Mouse (Mus musculus) fibroblast of lung, adult 2 months (primary cell): ENCODE data around the gene Zfp617.
"Not testable (repeated sequence)": the region's sequence is repeated elsewhere in the genome, so short reads cannot be mapped to it uniquely, and the experiment has no call there.

Experiments used
- DNase-seq: peaks from one replicate; pipeline ENCODE4 v3.0.0-alpha.2; 2011; ENCODE audit warnings: low read depth

Zfp617 gene

GRCm38 (mm10) chr8:71908309-71909261, at the start of gene Zfp617, which contains the start of gene Zfp882:
Gene Zfp617 (plus strand): TSS chr8:71908635.
Gene Zfp882 (plus strand): TSS chr8:71908608.
- DNase-seq: peak; percentile 73

GRCm38 (mm10) chr8:71861551-71861950, 46.9 kb upstream of the Zfp617 start:
- DNase-seq: not testable (repeated sequence)

GRCm38 (mm10) chr8:71862038-71862437, 46.4 kb upstream of the Zfp617 start:
- not testable (repeated sequence) for DNase-seq

GRCm38 (mm10) chr8:71881618-71882274, 26.7 kb upstream of the Zfp617 start, which contains the start of gene Zfp709:
Gene Zfp709 (plus strand): TSS chr8:71882019.
- DNase-seq: peak; percentile 46

GRCm38 (mm10) chr8:71900666-71901065, 7.8 kb upstream of the Zfp617 start:
- DNase-seq: not testable (repeated sequence)

GRCm38 (mm10) chr8:71903084-71903483, 5.4 kb upstream of the Zfp617 start:
- DNase-seq: not testable (repeated sequence)

GRCm38 (mm10) chr8:71906809-71907208, 1.6 kb upstream of the Zfp617 start:
- no peak for DNase-seq

- no peak for DNase-seq
Measured at GRCm38 (mm10) chr8:71907798-71908257, 607 bp upstream of the Zfp617 start.

GRCm38 (mm10) chr8:71912286-71912685, 3.9 kb downstream of the Zfp617 start:
- no peak for DNase-seq

- peak; percentile 86 for DNase-seq
Measured at GRCm38 (mm10) chr8:71922567-71923401, 14.3 kb downstream of the Zfp617 start.

- no peak for DNase-seq
Measured at GRCm38 (mm10) chr8:71925791-71926190, 17.4 kb downstream of the Zfp617 start.

- no peak for DNase-seq
Measured at GRCm38 (mm10) chr8:71926551-71926950, 18.1 kb downstream of the Zfp617 start.

GRCm38 (mm10) chr8:71927779-71928178, 19.3 kb downstream of the Zfp617 start:
- no peak for DNase-seq

GRCm38 (mm10) chr8:71938037-71938436, 29.6 kb downstream of the Zfp617 start:
- DNase-seq: not testable (repeated sequence)

- DNase-seq: no peak
Measured at GRCm38 (mm10) chr8:71940293-71941208, 32.1 kb downstream of the Zfp617 start.

- DNase-seq: no peak
Measured at GRCm38 (mm10) chr8:71941776-71942175, 33.3 kb downstream of the Zfp617 start.

- no peak for DNase-seq
Measured at GRCm38 (mm10) chr8:71948624-71949023, 40.2 kb downstream of the Zfp617 start.

- DNase-seq: peak; percentile 88
Measured at GRCm38 (mm10) chr8:71950482-71951221, 42.2 kb downstream of the Zfp617 start, which contains the start of gene Zfp961. Gene Zfp961 (plus strand): TSS chr8:71951038.

- no peak for DNase-seq
Measured at GRCm38 (mm10) chr8:71951436-71952161, 43.2 kb downstream of the Zfp617 start.
